Mouse (Mus musculus): Measurements from ENCODE around the gene Ccdc183.

GRCm38 (mm10) chr2:25576028-25576850 lies 41.2 kb downstream of the Ccdc183 start:
- TF ChIP-seq POLR2A (IDR thresholded peaks at IDR 0.05; ENCODE audit: low read depth, low read length) (no peak), CTCF (conservative IDR thresholded peaks at IDR 0.05; ENCODE audit: insufficient read depth, insufficient read length, low read depth, low read length) (no peak)
